Mouse (Mus musculus): ENCODE results near the gene Tubb3. TPM values are rescaled to one million over a fixed set of nuclear protein-coding genes. Genes with fewer than 3 reads are reported as not detected.

Gene Tubb3
- polyA plus RNA-seq, 1 experiment: 0.02 TPM

DNA sequence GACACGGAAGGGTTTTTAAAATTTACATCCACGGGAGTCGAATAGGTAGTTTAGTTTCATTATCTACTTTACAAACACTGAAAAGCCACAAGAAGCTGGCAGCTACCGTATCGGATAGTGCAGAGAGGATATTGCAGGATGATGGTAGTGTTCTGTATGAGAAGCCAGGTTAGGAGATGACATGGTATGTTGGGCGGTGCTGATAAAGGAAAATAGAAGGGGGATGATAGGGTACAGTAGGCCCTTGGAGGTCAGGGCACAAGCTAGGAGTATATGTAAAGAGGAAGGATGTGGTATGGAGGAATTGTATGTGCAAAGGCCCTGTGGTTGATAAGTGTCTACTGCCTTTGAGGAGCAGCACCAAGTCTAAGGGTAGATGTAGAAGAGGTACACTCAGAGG is 43.3 kb downstream of the Tubb3 start:
- Histone ChIP-seq H3K4me1 (ENCODE audit: control insufficient read depth) (peaks cover 12% of the 10 kb centered on the region), H3K27me3 (ENCODE audit: control insufficient read depth) (no peaks in the 10 kb centered on the region), H3K9me3 (ENCODE audit: control insufficient read depth, low read length) (no peaks in the 10 kb centered on the region), H3K36me3 (ENCODE audit: control insufficient read depth) (peaks cover 53% of the 10 kb centered on the region), H3K4me3 (replicated peaks) (no peak overlapping the region)
- no peak for TF ChIP-seq GATA1 (IDR thresholded peaks at IDR 0.05; ENCODE audit: low read length)
- TF ChIP-seq TAL1 (IDR thresholded peaks at IDR 0.05; ENCODE audit: low read length): no peak

DNA sequence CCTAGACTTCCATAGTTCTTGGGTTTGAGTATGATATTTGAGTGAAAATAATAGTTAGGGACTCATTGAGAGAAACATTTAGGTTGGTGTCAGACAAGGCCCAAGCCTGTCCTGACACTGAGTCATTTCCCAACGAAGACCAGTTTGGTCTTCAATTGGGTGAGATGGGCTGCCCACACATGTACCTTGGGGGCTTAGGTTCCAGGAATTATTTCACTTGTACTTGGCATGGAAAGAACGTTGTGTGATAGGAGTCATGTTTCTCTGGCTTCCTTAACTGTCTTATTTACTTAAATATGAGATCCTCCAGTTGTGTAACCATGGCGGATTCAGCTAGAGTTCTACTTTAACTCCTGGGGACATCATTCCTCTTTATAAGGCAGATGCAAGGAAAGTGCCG is 52.4 kb downstream of the Tubb3 start:
- no peaks in the 10 kb centered on the region for H3K4me1 ChIP-seq (ENCODE audit: control insufficient read depth)
- H3K36me3 ChIP-seq (ENCODE audit: control insufficient read depth): peaks cover 29% of the 10 kb centered on the region
- H3K9me3 ChIP-seq (ENCODE audit: control insufficient read depth, low read length): no peaks in the 10 kb centered on the region
- H3K27me3 ChIP-seq (ENCODE audit: control insufficient read depth): no peaks in the 10 kb centered on the region
- TF ChIP-seq GATA1 (IDR thresholded peaks at IDR 0.05; ENCODE audit: low read length): no peak
- TF ChIP-seq TAL1 (IDR thresholded peaks at IDR 0.05; ENCODE audit: low read length): no peak
- no peak overlapping the region for H3K4me3 ChIP-seq (replicated peaks)

DNA sequence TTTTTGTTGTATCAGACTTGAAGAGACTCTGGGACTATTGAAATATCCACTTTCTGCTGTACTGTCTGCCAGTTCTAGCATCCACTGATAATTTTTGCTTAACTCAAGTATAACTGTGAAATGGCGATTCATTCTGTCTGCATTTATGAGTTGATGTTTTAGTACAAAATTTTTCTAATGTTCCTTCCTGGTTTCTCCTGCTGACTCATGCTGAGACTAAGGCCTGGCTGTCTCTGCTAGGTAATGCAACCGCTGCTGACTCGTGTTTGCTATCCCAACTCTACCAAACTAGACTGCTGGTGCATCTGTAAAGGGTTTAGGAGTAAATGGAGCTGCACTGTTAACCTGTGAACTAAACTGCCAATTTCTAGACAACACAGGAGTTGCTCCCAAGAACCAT is 56.3 kb downstream of the Tubb3 start:
- Histone ChIP-seq H3K9me3 (ENCODE audit: control insufficient read depth, low read length) (no peaks in the 10 kb centered on the region), H3K36me3 (ENCODE audit: control insufficient read depth) (peaks cover 2% of the 10 kb centered on the region; the same call in 1 of the 2 replicates), H3K27me3 (ENCODE audit: control insufficient read depth) (peaks cover 4% of the 10 kb centered on the region; the same call in 1 of the 2 replicates), H3K4me1 (ENCODE audit: control insufficient read depth) (no peaks in the 10 kb centered on the region), H3K4me3 (replicated peaks) (no peak overlapping the region)
- TF ChIP-seq TAL1 (IDR thresholded peaks at IDR 0.05; ENCODE audit: low read length) (no peak), GATA1 (IDR thresholded peaks at IDR 0.05; ENCODE audit: low read length) (no peak)

Other genes with a start within 250 kb of the Tubb3 start
- not detected in 2 replicates for gene Dpep1, start 225.2 kb upstream of the Tubb3 start, polyA plus RNA-seq (2012)
- gene Chmp1a, start 198.7 kb upstream of the Tubb3 start, polyA plus RNA-seq (2012): 2.7 and 3.1 TPM in 2 replicates
- 0.17 TPM in 1 of 2 replicates, not detected in the other for gene Spata33, start 198.6 kb upstream of the Tubb3 start, polyA plus RNA-seq (2012)
- 1.8 and 2.3 TPM in 2 replicates for gene Cdk10, start 186.6 kb upstream of the Tubb3 start, polyA plus RNA-seq (2012)
- 0.03 and 0.07 TPM in 2 replicates for gene Spata2l, start 175.2 kb upstream of the Tubb3 start, polyA plus RNA-seq (2012)
- 0.78 and 0.85 TPM in 2 replicates for gene Zfp276, start 157.2 kb upstream of the Tubb3 start, polyA plus RNA-seq (2012)
- 2.0 and 2.4 TPM in 2 replicates for gene Vps9d1, start 157.1 kb upstream of the Tubb3 start, polyA plus RNA-seq (2012)
- 9.7 and 10.0 TPM in 2 replicates for gene Fanca, start 92.8 kb upstream of the Tubb3 start, polyA plus RNA-seq (2012)
- 0.05 and 0.18 TPM in 2 replicates for gene Spire2, start 78.7 kb upstream of the Tubb3 start, polyA plus RNA-seq (2012)
- 3.5 and 3.7 TPM in 2 replicates for gene Tcf25, start 37.7 kb upstream of the Tubb3 start, polyA plus RNA-seq (2012)
- 0.01 TPM in 1 of 2 replicates, not detected in the other for gene Mc1r, start 4.3 kb upstream of the Tubb3 start, polyA plus RNA-seq (2012)
- gene Def8, start 12.1 kb downstream of the Tubb3 start, polyA plus RNA-seq (2012): 0.29 and 0.52 TPM in 2 replicates
- gene Afg3l1, start 66.5 kb downstream of the Tubb3 start, polyA plus RNA-seq (2012): 1.6 and 1.7 TPM in 2 replicates
- not detected in 2 replicates for gene Dbndd1, start 104.0 kb downstream of the Tubb3 start, polyA plus RNA-seq (2012)
- 0.16 and 0.22 TPM in 2 replicates for gene Gas8, start 107.4 kb downstream of the Tubb3 start, polyA plus RNA-seq (2012)
- not detected in 2 replicates for gene Rhou, start 242.5 kb downstream of the Tubb3 start, polyA plus RNA-seq (2012)